Mouse (Mus musculus): ENCODE results near the gene Arhgap25.
"Not testable (repeated sequence)": the region's sequence is repeated elsewhere in the genome, so short reads cannot be mapped to it uniquely, and the experiment has no call there.

Gene Arhgap25

DNA sequence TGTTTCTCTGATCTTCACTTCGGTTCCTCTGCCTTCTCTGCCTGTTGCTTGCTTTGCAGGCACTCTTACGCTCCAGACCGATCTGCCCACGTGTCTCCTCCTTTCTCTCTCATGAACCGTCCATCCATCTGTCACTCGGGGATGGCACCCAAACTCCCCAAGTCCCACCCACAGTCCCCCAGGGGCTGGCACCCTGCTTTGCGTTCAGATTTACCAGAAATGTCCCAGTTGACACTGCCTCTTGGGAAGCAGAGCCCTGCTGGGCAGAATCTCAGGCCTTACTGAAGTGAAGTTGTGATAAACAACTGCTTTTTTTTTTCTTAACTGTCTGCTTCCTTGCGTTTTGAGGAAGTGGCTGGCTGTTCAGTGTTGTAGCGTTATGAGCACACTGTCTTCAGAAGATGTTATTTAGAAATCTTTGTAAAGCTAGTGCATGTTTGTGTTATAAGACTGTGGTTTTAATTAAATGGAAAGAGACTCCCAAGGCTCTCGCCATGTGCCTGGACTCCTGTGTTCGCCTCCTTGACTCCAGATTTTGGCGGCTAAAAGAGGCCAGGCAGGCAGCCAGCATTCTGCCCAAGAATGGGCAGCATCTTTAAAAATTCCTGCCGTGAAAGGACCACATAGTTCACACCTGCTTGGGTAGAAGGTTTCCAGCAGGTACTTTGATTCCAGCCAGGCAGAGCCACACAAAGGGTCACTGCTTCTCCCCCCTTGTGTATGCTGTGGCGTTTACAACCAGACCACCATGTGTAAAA is at the start of gene Arhgap25:
Gene Arhgap25 (minus strand): TSS at position 307 of the 758 bp plus-strand sequence.
- DNase-seq (ENCODE audit: low spot score in 2 of 2), result peak; percentile 55 to 70

- DNase-seq (ENCODE audit: low spot score in 2 of 2), result no peak
Measured at GRCm38 (mm10) chr6:87582456-87582855, 49.4 kb upstream of the Arhgap25 start.

DNA sequence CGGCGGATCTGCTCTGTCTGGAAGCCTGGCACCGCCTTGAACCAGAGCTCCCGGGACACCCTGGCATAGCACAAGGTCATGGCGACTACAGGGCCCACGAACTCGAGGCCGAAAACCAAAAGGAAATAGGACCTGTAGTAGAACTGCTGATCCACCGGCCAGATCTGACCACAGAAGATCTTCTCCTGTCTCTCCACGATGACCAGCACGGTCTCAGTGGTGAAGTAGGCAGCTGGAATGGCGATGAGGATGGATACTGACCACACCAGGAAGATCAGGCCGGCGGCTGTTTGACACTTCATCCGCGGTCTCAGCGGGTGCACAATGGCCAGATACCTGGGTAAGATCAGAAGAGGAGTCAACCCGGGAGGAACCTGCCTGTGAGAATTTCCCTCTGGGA is 48.5 kb upstream of the Arhgap25 start:
- DNase-seq (ENCODE audit: low spot score in 2 of 2), result no peak

DNA sequence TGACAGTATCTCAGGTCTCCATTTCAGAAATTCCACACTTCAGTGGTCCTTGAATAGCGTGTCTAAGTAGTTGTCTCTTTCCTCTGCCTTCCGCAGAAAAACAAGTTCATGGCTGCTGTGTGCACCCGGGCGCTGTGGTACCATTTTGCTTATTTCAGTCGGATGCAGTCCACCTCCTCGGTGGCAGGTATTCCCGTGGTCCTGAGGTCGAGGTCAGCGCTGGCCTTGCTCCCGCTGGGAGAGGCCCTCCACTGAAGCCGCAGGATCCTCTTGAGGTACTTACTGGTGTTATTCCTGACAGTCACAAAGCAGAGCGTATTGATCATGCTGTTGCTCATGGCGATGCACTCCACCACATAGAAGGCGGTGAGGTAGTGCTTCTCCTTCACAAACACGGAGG is 48.0 kb upstream of the Arhgap25 start:
- DNase-seq (ENCODE audit: low spot score in 2 of 2), result no peak

DNA sequence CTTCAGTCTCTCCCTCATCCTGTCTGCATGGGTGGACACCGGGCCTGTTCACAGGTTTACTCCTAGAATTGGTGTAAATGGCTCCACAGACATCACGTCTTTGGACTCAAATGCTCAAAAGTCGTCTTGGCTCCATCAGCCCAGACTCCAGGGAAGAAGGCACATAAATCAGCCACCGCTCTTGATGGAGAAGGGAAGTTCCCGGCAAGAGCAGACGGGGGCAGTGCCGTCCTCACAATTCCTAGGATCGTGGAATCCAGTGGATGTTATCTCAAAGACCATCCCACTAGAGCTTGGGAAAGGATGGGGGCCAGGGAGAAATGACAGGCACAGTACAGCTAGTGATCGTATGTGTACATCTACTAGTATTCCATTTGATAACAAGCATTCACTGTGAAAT is 45.2 kb upstream of the Arhgap25 start:
- DNase-seq (ENCODE audit: low spot score in 2 of 2), result no peak

DNA sequence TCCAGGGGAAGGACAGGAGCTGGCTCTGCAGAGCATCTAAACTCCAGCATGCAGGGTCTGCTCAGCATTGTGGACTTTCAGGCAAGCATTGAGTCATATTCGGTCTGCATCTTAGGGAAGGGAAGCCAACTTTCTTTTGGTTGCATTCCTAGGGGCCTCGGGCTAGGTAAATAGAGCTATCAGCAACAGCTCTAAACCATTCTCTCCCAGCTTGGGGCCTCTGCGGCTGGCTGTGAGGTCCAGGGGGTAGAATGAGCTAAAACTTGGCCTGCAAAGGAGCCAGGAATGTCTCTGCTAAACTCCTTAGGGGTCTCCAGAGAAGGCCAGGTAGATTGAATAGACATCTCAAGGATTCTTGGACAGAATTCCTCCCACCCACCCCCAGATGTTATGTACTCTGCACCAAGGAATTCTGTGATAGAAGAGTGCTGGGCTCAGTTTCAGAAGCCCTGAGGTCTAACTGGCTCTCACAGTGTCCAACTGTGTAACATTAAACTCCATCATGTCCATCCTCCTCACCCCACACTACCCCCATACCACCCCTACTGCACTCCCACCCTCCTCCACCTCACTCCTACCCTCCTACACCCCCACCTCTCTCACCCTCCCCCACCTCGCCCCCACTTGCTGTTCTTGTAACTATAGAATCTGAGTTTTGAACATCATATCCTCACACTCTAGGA is 43.7 kb upstream of the Arhgap25 start:
- no peak for DNase-seq (ENCODE audit: low spot score in 2 of 2)

- not testable (repeated sequence) for DNase-seq (ENCODE audit: low spot score in 2 of 2)
Measured at GRCm38 (mm10) chr6:87571863-87572262, 38.8 kb upstream of the Arhgap25 start.

DNA sequence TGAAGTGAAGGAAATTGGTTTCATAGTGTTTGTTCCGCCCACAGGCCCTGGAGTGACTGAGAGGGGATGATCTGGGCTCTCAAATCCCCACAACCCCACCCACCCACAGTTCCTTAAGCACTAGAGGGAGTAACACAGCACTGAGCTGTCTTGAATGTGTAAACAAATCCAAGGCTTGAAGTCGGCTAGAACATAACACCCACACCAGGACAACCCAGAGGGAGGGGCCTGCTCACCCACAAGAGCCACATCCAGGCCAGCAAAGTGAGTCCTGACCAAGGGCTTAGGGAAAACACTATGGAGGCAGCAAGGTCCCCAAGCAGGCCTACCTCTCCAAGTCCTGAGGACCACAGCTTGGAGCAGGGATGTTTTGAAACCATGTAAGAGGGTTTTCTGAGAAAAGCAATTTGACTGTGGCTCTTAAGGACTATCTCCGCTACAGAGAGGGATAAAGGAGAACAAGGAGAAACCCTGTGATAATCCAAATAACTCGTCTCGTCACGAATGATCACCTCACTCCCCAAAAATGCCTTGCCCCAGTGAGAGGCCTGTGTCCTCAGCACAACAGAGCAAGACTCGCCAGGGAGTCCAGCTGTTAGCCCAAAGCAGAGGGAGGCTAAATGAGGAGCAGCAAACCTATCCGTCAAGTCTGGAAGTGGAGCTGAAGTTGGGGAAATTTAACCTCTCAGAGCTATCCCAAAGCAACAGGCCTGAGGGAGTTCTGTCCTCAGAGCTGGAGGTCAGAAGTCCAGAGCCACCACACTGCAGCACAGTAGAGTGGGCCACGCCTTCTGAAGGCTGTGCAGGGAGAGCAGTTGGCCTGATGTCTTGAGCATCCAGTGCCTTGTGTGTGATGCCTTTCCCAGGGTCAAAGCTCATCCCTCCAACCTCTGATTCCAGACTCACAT is 34.9 kb upstream of the Arhgap25 start:
- no peak for DNase-seq (ENCODE audit: low spot score in 2 of 2)

- DNase-seq (ENCODE audit: low spot score in 2 of 2), result no peak
Measured at GRCm38 (mm10) chr6:87565166-87565565, 32.1 kb upstream of the Arhgap25 start.

- no peak for DNase-seq (ENCODE audit: low spot score in 2 of 2)
Measured at GRCm38 (mm10) chr6:87564356-87564755, 31.3 kb upstream of the Arhgap25 start.

GRCm38 (mm10) chr6:87553724-87554123 is 20.7 kb upstream of the Arhgap25 start:
- DNase-seq (ENCODE audit: low spot score in 2 of 2), result no peak

DNA sequence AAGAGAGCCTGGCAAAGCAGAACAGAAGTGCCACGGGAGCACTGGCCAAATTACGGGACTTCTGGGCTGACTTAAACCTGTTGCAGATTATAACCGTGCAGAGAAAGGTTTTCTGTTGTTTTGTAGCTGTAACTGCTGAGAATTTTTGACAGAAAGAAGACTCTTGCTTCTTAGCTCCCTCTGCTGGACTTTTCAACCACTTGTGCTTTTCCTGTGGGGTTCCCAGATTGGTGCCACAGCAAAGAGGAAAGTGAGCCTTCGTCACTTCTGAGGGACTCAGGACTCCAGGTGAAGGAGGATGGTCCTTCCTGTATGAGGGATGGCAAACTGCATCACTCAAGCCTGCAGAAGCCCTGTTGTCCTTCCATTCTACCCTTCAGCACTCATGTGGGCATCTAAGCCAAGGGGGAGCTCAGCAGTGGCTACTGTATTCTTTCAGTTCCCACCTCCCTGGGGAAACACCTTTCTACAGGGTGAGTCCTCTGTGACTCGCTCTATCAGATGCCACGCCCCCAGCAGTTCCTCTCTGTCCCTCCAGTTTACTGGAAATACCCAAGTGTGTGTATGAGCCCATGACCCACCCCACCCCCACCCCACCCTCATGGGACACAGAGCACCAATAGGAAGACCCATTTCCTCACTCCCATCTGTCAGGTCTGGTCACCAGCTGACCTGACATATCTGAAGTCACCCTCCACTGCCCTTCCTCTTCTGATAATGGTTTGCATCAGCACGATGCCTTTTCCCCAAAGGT is 19.2 kb upstream of the Arhgap25 start:
- DNase-seq (ENCODE audit: low spot score in 2 of 2), result peak; percentile 20 to 68

DNA sequence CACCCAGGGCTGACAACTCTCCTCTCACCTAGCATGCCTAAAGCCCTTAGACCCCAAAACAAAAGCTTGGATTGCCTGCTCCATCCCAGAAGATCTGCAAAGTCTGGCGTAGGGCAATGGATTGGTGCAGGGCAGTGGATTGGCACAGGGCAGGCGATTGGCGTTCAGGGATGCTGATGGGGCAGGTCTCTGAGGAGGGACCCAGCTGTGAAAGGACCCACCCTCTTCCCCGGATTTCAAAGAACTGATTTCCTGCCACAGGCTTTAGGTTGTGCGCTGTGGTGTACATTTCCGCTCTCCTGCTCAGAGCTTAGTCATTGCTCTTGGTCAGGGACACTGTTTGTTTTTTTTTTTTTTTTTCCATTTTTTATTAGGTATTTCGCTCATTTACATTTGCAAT is 14.8 kb upstream of the Arhgap25 start:
- DNase-seq (ENCODE audit: low spot score in 2 of 2), result peak; percentile 65 to 67

DNA sequence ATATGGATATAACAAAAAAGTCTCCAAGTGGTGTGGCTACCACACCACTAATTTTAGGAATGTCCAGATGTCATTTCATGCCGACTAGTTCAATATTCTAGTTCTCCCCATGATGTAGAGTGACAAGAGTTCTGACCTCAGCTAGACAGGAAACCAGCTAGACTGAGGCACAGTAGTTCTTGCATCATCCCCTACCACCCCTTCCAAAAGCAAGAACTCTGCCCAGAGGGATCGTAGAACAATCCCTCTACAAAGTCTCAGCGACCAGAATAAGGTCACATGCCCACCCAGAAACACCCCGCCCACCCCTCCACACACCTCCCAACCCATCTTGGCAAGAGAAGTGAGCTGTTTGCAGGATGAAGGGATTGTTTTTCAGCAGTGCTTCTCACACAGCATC is 14.4 kb upstream of the Arhgap25 start:
- no peak for DNase-seq (ENCODE audit: low spot score in 2 of 2)

GRCm38 (mm10) chr6:87545331-87546217 is 12.5 kb upstream of the Arhgap25 start:
- no peak for DNase-seq (ENCODE audit: low spot score in 2 of 2)

- peak; percentile 82 to 85 for DNase-seq (ENCODE audit: low spot score in 2 of 2)
Measured at GRCm38 (mm10) chr6:87542027-87542426, 9.0 kb upstream of the Arhgap25 start.

DNA sequence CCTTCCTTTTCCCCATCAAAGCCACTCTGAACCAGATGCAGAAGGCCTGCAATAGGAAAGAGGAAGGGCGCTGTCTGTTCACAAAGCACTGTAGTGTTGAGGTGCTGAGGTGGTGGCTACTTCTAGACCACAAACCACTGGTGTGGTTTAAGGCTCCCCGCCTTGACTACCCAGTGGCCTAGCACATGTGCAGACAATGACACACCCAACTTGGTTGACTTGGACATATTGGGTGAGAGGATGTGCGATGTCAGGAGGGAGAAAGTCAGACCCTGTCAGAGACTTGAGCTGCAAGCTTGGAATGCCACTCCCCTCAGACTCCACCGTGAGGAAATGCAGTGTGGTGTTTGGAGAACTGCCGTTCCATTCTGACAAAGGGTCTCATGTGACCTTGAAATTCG is 8.1 kb upstream of the Arhgap25 start:
- DNase-seq (ENCODE audit: low spot score in 2 of 2), result peak; percentile 32 to 44

GRCm38 (mm10) chr6:87538376-87539270 is 5.6 kb upstream of the Arhgap25 start:
- no peak for DNase-seq (ENCODE audit: low spot score in 2 of 2)

DNA sequence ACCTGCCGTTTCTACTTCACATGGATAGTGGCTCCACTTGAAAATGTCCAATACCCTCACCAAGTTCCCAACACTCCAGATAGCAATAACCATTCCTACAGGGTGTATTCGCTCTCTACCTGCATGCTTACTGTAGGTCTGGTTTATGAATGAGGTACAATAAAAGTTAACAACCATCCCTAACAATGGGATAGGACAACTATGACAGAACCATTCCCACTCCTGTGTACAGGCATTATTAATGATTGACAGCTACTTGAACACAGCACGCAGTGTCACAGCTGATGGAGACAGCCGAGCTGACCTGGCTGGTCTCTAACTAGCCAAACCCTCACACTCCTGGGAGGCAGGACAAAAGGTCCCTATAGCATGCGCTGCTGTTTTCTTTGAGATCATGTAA is 4.6 kb upstream of the Arhgap25 start:
- DNase-seq (ENCODE audit: low spot score in 2 of 2), result no peak
